Mouse (Mus musculus) retina, postnatal 7 days (tissue): Measurements from ENCODE around the gene Spata18.

Source experiments
- DNase-seq: peaks from one replicate; pipeline ENCODE4 v3.0.0-alpha.2; 2012; ENCODE audit warnings: low read depth, low spot score

The Spata18 gene

DNA sequence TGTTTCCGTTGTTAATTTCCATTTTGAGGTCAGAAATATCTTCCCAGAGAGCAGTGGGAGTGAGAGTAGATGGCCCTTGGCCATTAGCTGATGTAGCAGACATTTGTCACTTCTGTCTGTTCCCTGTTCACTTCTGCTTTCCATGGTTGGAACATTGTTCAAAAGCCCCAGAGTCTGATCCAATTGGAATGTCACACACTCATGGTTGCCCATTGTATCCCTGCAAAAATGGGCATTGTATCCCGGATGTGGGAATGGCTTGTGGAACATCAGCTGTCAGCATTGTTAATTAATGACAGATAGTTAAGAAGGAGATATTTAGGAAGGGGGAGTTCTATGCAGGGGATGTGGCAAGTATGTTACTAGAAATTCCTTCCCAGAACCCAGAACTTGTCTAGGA, 65.8 kb downstream of the Spata18 start:
- DNase-seq, result no peak

DNA sequence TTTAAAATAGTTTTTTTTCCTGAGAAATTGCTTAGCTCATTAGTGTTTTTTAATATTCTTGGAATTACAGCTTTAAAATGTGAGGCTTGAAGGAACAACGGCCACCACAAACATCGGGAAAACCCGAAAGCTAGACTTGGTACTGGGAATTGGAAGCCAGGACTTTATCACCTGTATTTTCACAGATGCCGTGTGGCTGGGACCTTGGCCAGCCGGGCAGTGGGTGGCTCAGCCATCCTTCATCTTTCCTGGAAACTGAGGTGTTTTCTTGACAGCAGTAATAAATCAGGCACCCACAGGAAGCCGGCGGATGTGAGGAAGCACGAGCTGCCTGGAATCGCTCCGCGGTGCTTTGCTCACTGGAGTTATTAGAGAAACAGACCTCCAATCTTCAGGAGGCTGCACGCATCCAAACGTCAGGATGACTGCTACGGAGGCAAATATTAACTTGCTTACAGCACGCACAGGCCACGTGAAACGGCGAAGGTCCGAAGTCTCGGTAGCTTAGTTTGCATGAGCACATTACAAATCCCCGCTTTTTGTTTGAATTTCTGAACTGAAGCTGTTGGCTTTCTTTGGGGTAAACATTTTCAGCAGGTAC, 70.6 kb downstream of the Spata18 start:
- DNase-seq, result no peak

DNA sequence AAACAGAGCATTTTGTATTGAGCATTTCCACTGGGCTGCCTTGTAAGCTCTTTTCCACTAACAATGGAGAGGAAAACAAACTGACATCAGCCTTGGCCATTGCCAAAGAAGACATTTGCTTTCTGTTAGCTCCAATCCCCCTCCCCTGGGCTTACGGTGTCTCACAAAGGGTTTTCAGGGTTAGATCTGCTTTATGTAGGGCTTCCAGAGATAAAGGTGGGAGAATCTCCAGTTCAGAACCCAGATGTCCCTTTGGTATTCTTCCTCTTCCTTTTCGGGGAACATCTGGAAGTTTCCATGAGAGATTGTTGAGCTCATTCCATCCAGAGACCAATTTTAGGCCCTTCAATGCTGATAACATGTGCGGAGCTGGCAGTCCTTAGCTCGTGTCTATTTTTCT, 74.8 kb downstream of the Spata18 start:
- DNase-seq, result no peak

DNA sequence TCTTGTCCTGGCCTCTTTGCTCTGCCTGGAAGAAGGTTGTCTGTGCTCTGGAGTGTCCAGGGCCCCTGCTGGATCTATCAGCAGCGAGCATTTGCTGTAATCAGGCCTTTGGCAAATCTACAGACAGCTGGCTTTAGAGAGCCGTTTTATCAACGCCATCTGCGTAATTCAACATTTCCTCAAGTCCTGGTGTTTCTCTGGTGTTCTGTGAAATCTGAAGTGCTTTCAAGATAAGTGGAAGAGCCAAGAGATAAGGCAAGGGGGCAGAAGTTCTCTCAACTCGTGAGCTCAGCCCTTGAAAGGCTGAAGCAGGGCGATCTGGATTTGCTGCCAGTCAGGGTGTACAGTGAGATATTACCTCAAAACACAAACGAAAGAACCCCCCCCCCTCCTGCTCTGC, 77.5 kb downstream of the Spata18 start:
- no peak for DNase-seq
